26 mouse cellular contexts compared by ENCODE assay signal in genomic region chr1:176011072-176011471, GRCm38 (mm10). TPM values are rescaled to one million over a fixed set of nuclear protein-coding genes. Genes with fewer than 3 reads are reported as not detected.
DNase-seq lines count a peak whose midpoint lies in the region; ATAC-seq lines count a peak whose summit lies in the region.
"Had no signal": no experiment of that assay in that cellular context is flagged by ENCODE, and none has a peak within 500 bp of the region (broad histone marks: within the 10 kb centered on the region; RNA-seq: fewer than 3 reads in every experiment).

No protein-coding gene starts in this region.

- H3K4me1 ChIP-seq in neural tube, embryonic 15.5 days = peaks cover under 1% of the 10 kb centered on the region; the same call in 1 of the 2 replicates
- H3K4me1 ChIP-seq in embryonic facial prominence, embryonic 10.5 days = no peaks in the 10 kb centered on the region
- H3K4me1 ChIP-seq: embryonic facial prominence, embryonic 13.5 days had no signal

- H3K36me3 ChIP-seq in neural tube, embryonic 15.5 days = no peaks in the 10 kb centered on the region
- no peaks in the 10 kb centered on the region for H3K36me3 ChIP-seq in embryonic facial prominence, embryonic 10.5 days (replicated peaks)
- H3K36me3 ChIP-seq: embryonic facial prominence, embryonic 13.5 days; forebrain, embryonic 12.5 days; G1E; hindbrain, embryonic 12.5 days; hindbrain, embryonic 15.5 days had no signal

- H3K4me3 ChIP-seq in neural tube, embryonic 15.5 days (replicated peaks) = no peak overlapping the region
- no peak overlapping the region for H3K4me3 ChIP-seq in embryonic facial prominence, embryonic 10.5 days
- H3K4me3 ChIP-seq: embryonic facial prominence, embryonic 13.5 days; erythroblast, embryonic 14.5 days; forebrain, embryonic 12.5 days; hindbrain, embryonic 12.5 days; hindbrain, embryonic 15.5 days had no signal

- H3K27me3 ChIP-seq in neural tube, embryonic 15.5 days (replicated peaks) = no peaks in the 10 kb centered on the region
- H3K27me3 ChIP-seq in embryonic facial prominence, embryonic 10.5 days (replicated peaks; ENCODE audit: low read depth, poor library complexity, severe bottlenecking) = no peaks in the 10 kb centered on the region
- H3K27me3 ChIP-seq: CH12.LX; embryonic facial prominence, embryonic 13.5 days; forebrain, embryonic 12.5 days; hindbrain, embryonic 12.5 days; hindbrain, embryonic 15.5 days had no signal

- H3K27ac ChIP-seq in neural tube, embryonic 15.5 days (replicated peaks) = no peak overlapping the region
- no peak overlapping the region for H3K27ac ChIP-seq in embryonic facial prominence, embryonic 10.5 days (replicated peaks)
- H3K27ac ChIP-seq: embryonic facial prominence, embryonic 13.5 days; forebrain, embryonic 12.5 days; hindbrain, embryonic 12.5 days; hindbrain, embryonic 15.5 days had no signal

- H3K9ac ChIP-seq in neural tube, embryonic 15.5 days (replicated peaks) = no peak overlapping the region
- H3K9ac ChIP-seq: embryonic facial prominence, embryonic 13.5 days; forebrain, embryonic 12.5 days; hindbrain, embryonic 12.5 days; hindbrain, embryonic 15.5 days had no signal

- no peak overlapping the region for H3K4me2 ChIP-seq in neural tube, embryonic 15.5 days
- H3K4me2 ChIP-seq: embryonic facial prominence, embryonic 13.5 days; forebrain, embryonic 12.5 days; heart, embryonic 11.5 days; hindbrain, embryonic 12.5 days; hindbrain, embryonic 15.5 days had no signal

- peak; percentile 42 for DNase-seq in cerebellum, adult 11-12 months
- DNase-seq in cerebellum, postnatal 4 days (ENCODE audit: low spot score in 2 of 2) = no peak
- DNase-seq in neural tube, embryonic 10.5 days (ENCODE audit: extremely low spot score, low spot score) = peak; percentile 2
- DNase-seq in cerebellum, postnatal 10 days = peak; percentile 63 to 76
- peak; percentile 22 to 49 for DNase-seq in cerebellum, postnatal 36 days
- no peak for DNase-seq in thymus, postnatal 14 days
- no peak for DNase-seq in embryonic facial prominence, embryonic 10.5 days (ENCODE audit: low spot score)
- DNase-seq: adrenal gland, postnatal 10 days; adrenal gland, postnatal 36 days; B cell, adult 2 months; gastrocnemius, postnatal 10 days; heart, adult 11 months; kidney, adult 2 months had no signal

- no peaks in the 10 kb centered on the region for H3K9me3 ChIP-seq in neural tube, embryonic 15.5 days (replicated peaks)
- H3K9me3 ChIP-seq in embryonic facial prominence, embryonic 10.5 days = no peaks in the 10 kb centered on the region
- H3K9me3 ChIP-seq: embryonic facial prominence, embryonic 13.5 days; forebrain, embryonic 12.5 days; hindbrain, embryonic 12.5 days; hindbrain, embryonic 15.5 days had no signal

- no peak for ATAC-seq in neural tube, embryonic 15.5 days (ENCODE audit: low FRiP score)
- ATAC-seq: forebrain, embryonic 16.5 days; intestine, postnatal 0 days; Patski had no signal

RNA-seq across cellular contexts. Expression of gene Rbm8a2, which starts 32.2 kb away (rescaled TPM):
- polyA plus RNA-seq in neural tube, embryonic 15.5 days (2015; fragmentation: Nextera tagmentation; extraction: Ambion mirVana) = 0.34 and 0.72 TPM in 2 replicates
- polyA plus RNA-seq in embryonic facial prominence, embryonic 10.5 days (2016; fragmentation: Nextera tagmentation; extraction: Ambion mirVana) = 0.69 and 0.98 TPM in 2 replicates
- polyA plus RNA-seq: erythroblast, embryonic 14.5 days; heart, postnatal 0 days; kidney, adult 2 months had no signal

Comparison
In these comparisons a context has a peak if more than half of its experiments do, and no peak if none do; other contexts are left out.
1. DNase-seq: peak in cerebellum, adult 11-12 months (single experiment), neural tube, embryonic 10.5 days (single experiment), cerebellum, postnatal 10 days (2 of 2) and cerebellum, postnatal 36 days (2 of 2); none in cerebellum, postnatal 4 days (0 of 2), thymus, postnatal 14 days (single experiment) and embryonic facial prominence, embryonic 10.5 days (single experiment).